Mouse (Mus musculus) common myeloid progenitor, adult 5-6 weeks (primary cell): ENCODE measurements at regions not wholly inside any gene's neighbourhood (a gene's known extent, or its start where the extent isn't known, plus 50 kb on each side); places are given as distances from the start of the nearest gene placed in this dataset.
A peak's percentile ranks its signal among the peaks of the same experiment; 100 is the strongest.
"Not testable (repeated sequence)": the region's sequence is repeated elsewhere in the genome, so short reads cannot be mapped to it uniquely, and the experiment has no call there.

Experiments
- ATAC-seq: replicated peaks from 2 replicates; pipeline ENCODE4 v1.8.0; 2016; ENCODE audit warnings: low read depth, mild to moderate bottlenecking, moderate TSS enrichment, inconsistent platforms; ENCODE audit not compliant: poor library complexity, severe bottlenecking

DNA sequence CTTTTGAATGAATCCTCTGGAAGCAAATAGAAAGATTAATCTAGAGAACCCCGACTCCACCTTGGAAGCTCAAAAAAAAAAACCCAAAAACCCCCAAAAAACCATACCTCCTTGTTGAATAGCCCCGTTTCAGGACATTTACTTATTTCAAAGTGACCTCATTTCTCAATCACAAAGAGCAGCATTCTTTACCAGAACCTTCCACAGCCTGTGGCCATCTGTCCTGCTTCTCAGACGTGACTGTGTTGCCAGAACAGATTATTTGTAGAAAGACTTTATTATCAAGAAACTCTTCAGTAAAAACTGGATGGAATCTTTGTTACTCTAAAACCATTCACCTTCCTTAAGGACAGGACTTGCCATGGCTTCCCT lies 93.1 kb upstream of the Gm5148 start:
- ATAC-seq: no peak

DNA sequence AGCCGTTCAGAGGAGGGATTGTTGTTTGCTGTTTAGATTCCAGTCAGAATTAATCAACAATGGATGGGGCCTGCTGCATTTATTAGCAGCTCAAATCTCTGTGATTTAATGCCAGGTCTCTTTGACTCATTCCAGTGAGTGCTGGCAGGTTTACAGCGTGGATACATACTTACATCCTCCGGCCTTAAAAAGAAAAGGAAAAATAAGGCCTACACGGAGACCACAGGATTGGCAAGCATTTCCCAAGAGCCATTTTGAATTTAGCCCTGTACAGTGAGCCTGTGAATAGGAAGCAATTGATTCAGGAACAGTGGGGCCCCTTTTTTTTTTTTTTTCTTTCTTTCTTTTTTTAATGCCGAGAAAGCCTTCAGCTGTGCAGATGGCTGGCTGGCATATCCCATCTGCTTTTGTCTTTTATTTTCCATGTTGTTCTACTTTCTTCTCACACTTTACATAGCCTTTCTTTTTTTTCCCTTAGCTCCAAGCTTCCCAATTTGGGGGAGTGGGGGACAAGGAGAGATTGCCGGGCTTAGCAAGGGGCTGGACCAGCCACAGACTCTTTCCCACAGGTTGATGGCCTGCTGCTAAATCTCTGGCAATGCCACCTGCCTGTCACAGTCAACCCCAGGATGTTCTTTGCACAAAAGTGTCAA lies 92.6 kb upstream of the Gm5148 start:
- no peak for ATAC-seq

DNA sequence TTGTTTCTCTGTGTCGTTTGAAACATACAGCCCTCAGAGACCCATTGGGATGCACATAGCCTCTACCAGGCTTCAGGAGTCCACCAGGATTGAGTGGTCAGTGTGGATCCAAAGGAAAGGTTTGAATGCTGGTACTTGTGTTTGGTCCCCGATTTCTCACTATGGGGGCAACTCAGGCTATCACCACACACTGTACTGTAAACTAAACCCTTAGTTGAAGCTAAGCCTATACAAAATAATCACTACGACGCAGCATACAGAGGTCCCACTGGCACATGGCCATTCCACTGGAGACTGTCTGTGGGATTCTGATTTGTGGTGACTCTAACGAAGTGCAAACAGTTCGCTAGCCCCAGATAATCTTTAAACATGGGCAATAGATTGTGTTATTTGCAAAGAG lies 91.5 kb upstream of the Gm5148 start:
- no peak for ATAC-seq

DNA sequence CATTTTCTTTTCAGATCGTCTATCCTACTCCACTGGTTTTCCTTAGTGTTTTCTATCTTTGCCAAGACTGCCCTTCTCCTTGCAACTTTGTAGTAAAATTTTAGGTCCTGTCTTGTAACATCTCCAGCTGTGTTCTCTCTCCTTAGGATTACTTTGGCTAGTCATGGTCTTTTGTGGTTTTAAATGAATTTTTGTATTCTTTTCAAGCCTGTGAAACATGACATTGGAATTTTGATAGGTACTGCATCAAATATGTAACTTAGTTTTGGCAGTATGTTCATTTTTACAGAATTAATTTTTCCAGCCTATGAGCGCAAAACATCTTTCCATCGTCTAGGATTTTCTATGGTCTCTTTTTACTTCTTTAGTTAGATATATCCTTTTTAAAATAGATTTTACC lies 88.6 kb upstream of the Gm5148 start:
- ATAC-seq: no peak

DNA sequence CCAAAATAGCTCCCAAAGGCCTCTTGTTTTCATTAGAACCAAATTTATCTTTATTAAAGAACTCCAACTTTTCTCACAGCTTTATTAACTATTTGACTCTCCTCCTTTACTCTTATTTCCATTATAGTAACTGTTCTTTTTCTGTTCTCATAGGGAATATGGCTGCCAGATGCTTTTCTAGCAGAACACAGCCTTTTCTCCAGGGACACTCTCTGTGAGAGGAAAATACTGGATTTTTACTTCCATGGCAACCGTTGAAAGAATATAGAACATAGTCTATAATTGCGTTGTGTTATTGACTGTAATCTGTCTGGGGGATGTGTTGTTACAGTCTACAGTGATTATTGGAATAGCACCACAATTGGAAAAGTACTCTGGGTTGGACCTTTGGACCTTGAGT lies 87.1 kb upstream of the Gm5148 start:
- ATAC-seq: no peak

DNA sequence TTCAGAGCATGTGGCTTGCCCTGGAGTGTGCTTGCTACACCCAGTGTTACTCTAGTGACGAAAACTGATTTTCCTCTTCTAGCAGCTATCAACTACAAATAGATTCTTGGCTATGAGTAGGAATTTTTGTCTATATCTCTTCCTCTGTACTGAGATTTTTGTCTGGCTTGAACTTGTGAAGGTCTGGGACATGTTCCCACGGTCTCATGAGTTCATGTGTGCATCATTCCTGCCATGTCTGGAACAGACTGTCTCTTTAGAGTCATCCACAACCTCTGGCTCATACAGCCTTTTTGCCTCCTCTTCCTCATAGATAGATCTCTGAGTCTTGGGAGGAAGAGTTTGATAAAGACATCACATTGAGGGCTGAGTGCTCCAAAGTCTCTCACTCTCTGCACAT lies 86.5 kb upstream of the Gm5148 start:
- no peak for ATAC-seq

DNA sequence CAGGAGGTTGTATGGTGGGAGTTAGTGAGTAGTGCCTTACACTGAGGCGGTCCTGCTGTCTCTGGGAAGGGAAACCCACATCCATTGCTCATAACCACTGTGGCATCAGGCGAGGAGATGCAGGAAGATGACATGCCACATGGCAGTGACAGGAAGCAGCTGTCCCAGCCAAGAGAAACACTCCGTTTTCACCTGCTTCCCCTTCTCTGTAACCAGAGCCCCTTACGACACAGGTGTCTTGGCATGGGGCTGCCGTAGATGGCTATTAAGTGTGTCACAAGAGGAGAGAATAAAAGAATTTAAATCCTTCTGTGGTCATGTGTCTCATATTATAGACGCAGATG lies 81.5 kb upstream of the Gm5148 start:
- ATAC-seq: peak; percentile 94

DNA sequence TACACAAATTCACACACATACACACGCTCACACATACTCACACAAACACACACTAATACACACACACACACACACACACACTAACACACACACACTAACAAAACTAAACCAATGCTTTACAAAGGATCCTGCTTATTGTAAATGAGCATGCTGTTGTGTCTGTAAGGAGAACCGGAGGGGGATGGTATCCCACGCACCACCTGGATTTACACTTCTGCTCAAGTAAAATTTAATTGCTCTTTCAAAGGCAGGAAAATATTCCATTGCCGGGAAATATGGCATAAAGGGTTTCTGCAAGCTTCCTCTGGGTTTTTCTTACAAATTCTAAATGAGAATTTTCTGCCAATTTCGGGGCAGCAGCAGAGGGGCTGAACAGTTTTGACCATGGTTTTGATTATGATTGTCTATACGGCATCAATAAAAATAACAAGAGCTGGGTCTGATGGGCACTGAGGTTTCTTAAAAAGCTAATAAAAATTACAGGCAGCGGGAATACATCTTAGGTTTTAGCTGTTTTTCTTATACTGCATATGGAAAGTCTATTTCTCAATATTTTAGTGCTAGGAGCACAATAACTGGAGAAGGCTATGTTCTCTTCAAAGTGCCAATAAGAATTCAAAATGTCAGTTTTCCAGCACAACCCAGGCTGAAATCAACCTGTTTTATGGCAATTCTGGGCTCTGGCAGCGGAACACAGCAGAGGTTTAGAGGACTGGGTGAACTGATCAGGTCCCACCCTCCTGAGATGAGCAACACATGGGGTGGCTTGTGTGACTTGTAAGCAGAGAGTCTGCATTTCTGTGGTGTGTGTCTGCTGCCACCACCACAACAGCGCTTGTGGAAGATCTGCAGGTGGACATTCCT lies 80.9 kb upstream of the Gm5148 start:
- ATAC-seq: no peak

DNA sequence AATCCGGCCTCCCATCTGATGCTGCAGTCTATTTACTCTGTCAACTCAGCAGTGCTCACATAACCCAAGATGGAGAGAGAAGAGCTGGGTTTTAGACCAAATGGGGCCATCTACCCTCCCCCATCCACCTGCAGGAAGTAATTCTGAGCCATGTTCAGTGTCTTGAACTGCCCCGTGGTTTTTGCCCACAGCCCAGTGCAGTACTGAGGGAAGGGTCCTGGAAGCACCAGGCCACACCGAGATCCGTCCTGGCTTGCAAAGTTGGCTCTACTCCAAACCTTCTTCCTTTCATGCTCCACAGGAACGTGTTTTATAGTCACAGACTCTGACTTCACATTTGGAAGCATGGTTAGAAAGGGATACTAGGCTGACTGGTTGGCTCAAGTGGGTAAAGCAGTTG lies 80.0 kb upstream of the Gm5148 start:
- peak; percentile 39 for ATAC-seq

DNA sequence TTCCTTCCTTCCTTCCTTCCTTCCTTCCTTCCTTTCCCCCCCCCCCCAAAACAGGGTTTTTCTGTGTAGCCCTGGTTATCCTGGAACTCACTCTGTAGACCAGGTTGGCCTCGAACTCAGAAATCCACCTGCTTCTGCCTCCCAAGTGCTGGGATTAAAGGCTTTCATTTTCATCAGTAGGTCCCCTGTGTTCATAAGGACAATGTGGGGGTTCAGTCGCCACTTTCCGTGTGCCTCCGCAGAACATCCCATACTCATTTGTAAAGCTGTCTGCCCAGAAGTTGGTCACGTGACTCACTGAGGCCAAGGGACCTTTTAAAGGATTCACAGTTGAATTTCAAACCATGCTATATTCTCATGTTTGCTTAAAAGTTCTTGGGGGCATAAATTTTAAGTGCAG lies 79.5 kb upstream of the Gm5148 start:
- not testable (repeated sequence) for ATAC-seq

DNA sequence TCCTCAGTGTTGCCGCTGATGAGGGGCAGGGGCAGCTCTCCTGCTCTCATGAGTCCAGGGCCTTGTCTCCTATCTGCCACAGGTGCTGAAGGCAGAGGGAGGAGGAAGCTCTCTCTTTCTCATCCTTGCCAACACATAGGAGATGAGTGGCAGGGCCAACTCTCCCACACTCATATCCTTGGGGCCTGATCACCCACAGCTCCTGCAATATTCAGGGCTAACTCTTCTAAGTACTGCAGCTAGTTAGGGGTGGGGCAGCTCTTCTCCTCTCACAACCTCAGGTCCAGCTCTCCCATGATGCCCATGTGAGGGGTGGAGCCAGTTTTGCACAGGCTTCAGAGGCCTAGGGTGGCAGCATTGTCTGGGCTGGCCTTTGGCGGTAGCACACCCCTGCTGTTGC lies 77.3 kb upstream of the Gm5148 start:
- no peak for ATAC-seq

DNA sequence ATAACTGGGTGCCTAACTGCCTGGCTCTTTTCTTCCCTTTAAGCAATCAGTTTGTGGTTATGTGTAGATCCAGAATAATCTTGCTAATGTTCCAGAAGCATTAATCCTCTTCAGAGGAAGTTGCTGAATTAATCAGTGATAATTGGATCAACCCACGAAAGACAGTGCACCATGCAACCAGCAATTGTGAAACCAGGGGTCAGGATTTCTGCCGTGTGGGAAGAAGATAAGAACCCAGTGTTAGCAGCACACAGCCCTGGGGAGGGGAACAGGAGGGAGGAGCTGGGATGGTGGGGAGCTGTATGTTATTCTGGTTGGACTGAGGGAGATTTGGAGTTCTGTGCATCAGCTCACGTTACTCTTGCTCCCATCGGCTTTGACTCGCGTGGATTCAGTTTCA lies 75.5 kb upstream of the Gm5148 start:
- ATAC-seq: 0 out of 2 replicates have a peak, but pooled peaks have one; percentile 38

DNA sequence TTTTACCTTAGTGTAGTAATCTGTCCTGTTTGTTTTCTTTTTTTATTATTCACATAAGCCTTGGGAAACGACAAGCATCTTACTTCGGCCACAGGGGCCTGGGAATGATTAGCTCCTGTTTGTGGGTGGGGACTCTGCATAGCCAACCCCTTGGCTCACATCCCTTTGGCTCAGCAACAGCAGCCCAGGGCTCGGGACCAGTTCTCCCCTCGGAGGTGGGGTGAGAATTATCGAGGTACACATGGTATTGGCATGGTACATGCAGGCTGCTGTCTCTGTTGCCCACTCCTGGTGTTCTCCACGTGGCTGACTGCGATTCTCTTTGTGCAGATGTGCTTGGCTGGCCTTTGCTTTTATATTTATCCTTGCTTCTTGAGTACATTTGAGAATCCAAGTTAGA lies 65.4 kb upstream of the Gm5148 start:
- no peak for ATAC-seq

DNA sequence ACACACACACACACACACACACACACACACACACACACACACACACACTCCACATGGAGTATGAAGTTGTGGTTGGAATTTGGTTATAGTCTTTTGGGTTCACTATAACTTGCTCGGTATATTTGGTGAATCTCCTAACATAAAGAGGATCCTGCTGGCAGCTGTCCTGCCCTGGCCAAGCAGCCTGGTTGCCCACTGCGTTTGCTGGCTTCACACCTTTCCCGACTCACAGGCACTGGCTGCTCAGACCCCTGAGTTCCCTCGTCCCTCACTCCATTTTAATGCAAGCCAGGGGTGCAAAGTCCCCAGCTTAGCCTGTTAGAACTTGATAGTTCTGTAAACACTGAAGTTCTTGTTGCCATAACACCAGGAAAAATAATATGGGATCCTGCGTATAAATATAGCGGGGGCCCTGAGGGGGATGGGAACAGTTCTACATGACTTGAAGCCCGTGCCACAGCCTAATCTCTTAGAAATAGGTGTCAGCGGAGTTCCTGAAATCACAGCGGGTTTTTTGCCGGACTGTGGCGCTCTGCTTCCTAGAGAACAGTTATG lies 64.9 kb upstream of the Gm5148 start:
- ATAC-seq: no peak

DNA sequence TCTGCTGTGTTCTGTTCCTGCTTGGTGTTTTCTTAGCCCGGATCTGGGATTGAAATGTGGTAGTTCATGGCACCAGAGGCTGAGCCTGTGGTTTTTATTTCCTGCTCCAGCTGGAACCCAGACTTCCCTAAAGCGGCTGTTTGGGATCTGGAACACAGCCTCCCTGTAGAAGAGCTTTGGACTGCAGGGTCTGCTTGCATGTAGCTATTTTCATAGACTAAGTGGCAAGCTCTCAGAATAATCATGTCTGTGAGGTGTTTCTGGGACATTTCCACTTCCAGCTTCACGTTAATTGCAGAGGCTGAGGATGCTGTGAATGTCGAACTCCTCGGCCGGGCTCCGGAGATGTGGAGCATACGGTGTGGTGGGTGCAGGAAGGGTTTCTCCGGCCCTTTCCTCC lies 64.1 kb upstream of the Gm5148 start:
- 0 out of 2 replicates have a peak, but pooled peaks have one; percentile 15 for ATAC-seq

DNA sequence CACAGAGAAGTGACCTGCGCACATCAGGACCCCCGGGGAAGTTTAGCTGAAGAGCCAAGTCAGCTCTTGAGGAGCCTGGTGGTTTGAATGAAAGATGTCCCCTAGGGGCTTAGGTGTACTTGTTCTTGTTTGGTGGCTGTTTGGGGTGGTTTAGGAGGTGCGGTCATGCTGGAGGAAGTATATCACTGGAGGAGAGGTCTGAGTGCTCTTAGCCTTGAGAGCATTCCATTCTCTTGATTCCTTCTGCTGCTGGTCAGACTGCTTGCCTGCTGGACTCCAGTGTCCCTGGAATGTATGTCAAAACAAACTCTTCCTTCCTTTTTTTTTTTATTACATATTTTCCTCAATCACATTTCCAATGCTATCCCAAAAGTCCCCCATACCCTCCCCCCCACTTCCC lies 62.5 kb upstream of the Gm5148 start:
- ATAC-seq: no peak

DNA sequence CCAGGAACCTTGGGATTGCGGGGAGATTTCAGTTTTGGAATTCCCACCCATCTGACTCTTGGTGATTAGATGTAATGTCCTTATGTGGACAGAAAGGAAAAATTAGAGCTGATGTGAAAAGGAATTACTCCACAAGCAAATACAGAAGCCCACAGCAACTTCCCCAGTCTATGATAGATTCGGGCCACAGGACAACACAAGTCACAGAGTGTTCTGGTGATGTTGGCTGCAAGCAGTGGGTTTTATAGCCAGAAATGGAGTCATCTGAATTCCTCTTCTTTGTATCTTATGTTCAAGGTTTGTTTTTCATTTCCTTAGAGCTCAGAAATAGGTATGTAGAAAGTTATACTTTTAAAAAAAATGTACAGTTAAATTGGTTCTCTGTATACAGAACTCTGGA lies 56.8 kb upstream of the Gm5148 start:
- ATAC-seq: no peak

DNA sequence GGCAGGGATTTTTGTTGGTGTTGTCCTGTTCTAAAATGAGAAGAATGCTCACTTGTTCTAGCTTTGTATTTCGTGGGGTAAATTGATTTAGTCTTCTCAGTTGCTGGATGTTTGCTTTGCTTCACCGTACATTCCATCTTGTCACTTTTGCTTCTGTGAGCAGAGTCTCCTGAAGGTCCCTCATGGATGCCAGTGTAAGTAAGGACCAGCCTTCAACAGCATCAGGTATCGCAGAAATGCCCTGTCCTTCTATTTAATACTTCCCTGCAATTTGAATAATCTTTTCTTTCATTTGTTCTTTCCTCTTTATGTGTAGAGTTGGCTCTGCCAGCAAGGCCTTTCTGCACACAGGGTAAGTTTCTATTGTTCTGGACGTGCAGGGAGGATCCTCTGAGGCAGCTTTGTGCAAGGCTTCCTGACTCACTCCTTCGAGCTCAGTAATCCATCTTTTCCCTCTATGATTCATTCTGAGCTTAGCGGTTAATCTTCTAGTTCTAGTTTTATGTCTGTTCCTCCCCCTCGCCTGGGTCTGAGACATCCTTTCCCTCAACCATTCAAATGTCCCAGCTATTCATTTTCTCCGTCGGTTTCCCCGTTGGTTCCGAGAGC lies 55.7 kb upstream of the Gm5148 start:
- ATAC-seq: no peak

DNA sequence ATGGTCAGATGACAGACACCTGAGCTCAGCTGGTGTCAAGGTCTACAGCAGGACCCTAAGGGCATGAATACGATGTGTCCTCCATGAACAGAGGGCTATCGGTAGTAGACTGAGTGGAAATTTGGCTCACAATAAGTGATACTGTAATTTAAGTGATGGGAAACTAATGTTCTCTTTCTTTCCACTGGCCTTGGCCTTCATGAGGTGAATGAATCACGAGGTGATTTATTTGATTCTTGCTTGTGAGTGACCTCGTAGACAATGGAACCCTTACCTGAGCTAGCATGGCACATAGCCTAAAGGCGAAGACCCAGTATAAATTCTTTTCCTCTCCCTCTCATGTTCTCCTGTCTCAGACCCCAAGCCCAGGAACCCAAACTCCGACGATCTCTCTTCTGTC lies 54.1 kb upstream of the Gm5148 start:
- ATAC-seq: no peak

DNA sequence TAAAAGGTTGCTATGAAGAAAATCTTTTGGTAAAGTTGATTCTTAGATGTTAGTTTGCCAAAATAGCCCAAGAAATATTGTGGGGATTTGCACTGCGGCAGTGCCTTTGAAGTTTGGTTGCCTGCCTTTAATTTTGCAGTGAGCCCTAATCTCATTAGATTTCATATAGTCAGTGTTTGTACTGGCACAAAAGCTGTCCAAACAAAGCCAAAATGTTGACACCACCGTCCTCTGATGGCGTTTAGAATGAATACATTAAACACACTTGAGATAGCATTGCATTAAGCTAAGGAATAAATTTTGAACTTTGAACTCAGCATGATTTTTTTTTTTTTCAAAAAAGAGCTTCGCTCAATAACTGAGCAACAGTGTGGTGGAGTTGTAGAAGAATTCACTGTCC lies 51.9 kb upstream of the Gm5148 start:
- no peak for ATAC-seq
